Mouse (Mus musculus): ENCODE data around the gene Terf2ip.

Gene Terf2ip

DNA sequence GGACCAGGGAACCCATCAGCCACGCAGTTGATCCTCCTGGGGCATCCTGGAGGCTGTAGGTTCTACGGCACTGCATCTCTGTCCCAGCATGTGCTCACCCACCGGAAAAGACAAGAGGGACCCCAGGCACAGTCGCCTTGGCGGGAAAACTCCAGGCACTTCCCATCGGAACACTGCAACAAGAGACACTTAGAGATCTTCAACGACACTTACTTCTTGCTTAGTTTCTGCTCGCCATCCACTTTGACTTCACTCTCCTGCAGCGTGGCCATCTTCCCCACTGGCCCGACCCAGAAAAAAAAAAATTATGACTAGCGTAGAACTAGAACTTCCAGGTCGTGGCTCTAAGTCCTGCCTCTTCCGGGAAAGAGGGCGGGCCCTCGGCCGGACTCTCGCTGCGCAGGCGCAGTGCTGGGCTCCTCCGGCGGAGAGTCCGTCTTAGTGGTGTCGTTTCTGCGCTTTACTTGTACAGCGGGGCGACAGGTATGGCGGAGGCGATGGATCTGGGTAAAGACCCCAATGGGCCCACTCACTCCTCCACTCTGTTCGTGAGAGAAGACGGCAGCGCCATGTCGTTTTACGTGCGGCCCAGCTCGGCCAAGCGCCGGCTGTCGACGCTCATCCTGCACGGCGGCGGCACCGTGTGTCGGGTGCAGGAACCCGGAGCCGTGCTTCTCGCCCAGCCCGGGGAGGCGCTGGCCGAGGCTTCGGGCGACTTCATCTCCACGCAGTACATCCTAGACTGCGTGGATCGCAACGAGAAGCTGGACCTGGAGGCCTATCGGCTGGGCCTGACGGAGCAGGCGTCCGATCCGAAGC is at the start of gene Terf2ip, which contains the start of gene Kars:
TSS of gene Terf2ip (plus strand) at position 402 of the 819 bp plus-strand sequence.
TSS of gene Kars (minus strand) at position 327 of the 819 bp plus-strand sequence.
- POLR2A ChIA-PET, result interaction anchor here (0.5 to 1.6 kb wide), 17 partner anchors 10 to 1503 kb away, joined by 3 to 13 read pairs (median 3); partner anchors contain the start of genes Gabarapl2 (in 2 of the 4) and Adat1 (in 1 of the 4)

GRCm38 (mm10) chr8:111962589-111962988 is 48.6 kb upstream of the Terf2ip start:
- CTCF ChIA-PET, result interaction anchor here in 1 of 4 experiments (0.6 kb wide), 1 partner anchor 982 kb away, joined by 8 read pairs; no protein-coding TSS in a partner anchor
- POLR2A ChIA-PET, result interaction anchor here (0.5 to 9.4 kb wide), 27 partner anchors 8 to 258 kb away, joined by 3 to 112 read pairs (median 5); partner anchors contain the start of genes Gabarapl2 (in 2 of the 4) and Adat1 (in 1 of the 4)

More for the DNA sequence above, at the start of gene Terf2ip, which contains the start of gene Kars:
- CTCF ChIA-PET, result interaction anchor here in 2 of 4 experiments (0.7 to 1.0 kb wide), 3 partner anchors 34 to 330 kb away, joined by 3 to 5 read pairs (median 3); no protein-coding TSS in a partner anchor

DNA sequence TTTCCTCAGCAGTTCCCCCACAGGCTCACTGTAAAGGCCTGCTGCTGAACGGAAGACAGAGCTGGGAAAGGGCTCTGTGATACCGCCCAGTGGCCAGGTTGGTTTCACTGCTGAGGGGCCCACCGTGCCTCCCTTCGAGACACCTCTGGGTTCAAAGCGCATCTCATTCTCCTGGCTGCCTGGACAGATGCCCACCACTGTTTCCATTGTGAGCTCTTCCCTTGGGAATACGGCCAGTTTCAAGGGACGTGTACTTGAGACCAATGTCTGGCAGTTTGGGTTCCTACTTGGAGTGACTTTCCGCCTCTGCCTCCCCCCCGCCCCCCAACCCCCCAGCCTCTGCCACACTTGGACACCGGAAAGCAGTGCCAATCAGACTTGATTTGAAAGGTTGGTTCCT is 48.1 kb upstream of the Terf2ip start:
- ChIA-PET POLR2A (interaction anchor here (0.6 to 9.4 kb wide), 33 partner anchors 8 to 257 kb away, joined by 3 to 112 read pairs (median 5); partner anchors contain the start of genes Gabarapl2 (in 3 of the 4) and Adat1 (in 1 of the 4)), CTCF (interaction anchor here in 1 of 4 experiments (0.6 kb wide), 1 partner anchor 981 kb away, joined by 8 read pairs; no protein-coding TSS in a partner anchor)

- ChIA-PET CTCF (no interaction called here), POLR2A (interaction anchor here (0.6 to 9.4 kb wide), 38 partner anchors 8 to 699 kb away, joined by 3 to 112 read pairs (median 5); partner anchors contain the start of genes Gabarapl2 (in 3 of the 4), Adat1 (in 1 of the 4), Rfwd3 (in 1 of the 4) and Tmem231 (in 1 of the 4))
Measured at GRCm38 (mm10) chr8:111963546-111963945, 47.7 kb upstream of the Terf2ip start.

DNA sequence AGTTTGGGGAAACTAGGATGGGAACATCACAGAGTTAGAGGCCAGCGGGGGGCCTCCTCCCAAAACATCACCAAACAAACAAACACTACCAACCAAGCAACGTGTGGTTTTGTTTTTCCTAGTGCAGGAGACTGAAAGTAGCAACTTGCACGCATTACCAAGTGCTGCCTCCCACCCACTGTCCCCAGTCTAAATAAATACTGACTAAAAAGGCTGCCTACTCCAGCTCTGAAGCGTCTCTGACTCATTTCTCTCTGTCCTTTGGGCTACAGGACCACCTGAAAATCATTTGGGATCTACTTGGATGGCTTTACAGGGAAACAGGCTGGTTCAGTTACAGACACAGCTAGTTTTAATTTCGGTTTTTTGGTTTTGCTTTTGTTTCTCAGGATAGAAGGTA is 46.8 kb upstream of the Terf2ip start:
- ChIA-PET POLR2A (interaction anchor here (0.5 to 9.4 kb wide), 59 partner anchors 8 to 700 kb away, joined by 3 to 112 read pairs (median 4); partner anchors contain the start of genes Gabarapl2 (in 3 of the 4), Tmem231 (in 3 of the 4), Adat1 (in 1 of the 4) and Chst5 (in 1 of the 4)), CTCF (interaction anchor here (0.6 to 1.1 kb wide), 10 partner anchors 21 to 584 kb away, joined by 3 to 25 read pairs (median 4); no protein-coding TSS in a partner anchor)

- ChIA-PET CTCF (interaction anchor here (0.6 to 1.1 kb wide), 18 partner anchors 21 to 1882 kb away, joined by 3 to 25 read pairs (median 4); partner anchors contain the start of gene Rfwd3 (in 1 of the 4)), POLR2A (interaction anchor here (0.5 to 9.4 kb wide), 66 partner anchors 8 to 665 kb away, joined by 3 to 112 read pairs (median 4); partner anchors contain the start of genes Gabarapl2 (in 3 of the 4), Tmem231 (in 3 of the 4), Adat1 (in 1 of the 4) and Chst5 (in 1 of the 4))
Measured at GRCm38 (mm10) chr8:111964849-111965561, 46.2 kb upstream of the Terf2ip start.

GRCm38 (mm10) chr8:111967246-111967870 is 43.8 kb upstream of the Terf2ip start:
- ChIA-PET POLR2A (interaction anchor here (0.7 to 9.4 kb wide), 23 partner anchors 9 to 115 kb away, joined by 3 to 112 read pairs (median 5); partner anchors contain the start of genes Adat1 (in 2 of the 4), Gabarapl2 (in 2 of the 4) and Tmem231 (in 2 of the 4)), CTCF (no interaction called here)

GRCm38 (mm10) chr8:111968541-111968940 is 42.7 kb upstream of the Terf2ip start:
- POLR2A ChIA-PET, result interaction anchor here (0.7 to 9.4 kb wide), 34 partner anchors 8 to 447 kb away, joined by 3 to 112 read pairs (median 5); partner anchors contain the start of genes Gabarapl2 (in 2 of the 4), Tmem231 (in 2 of the 4), Adat1 (in 1 of the 4) and Kars (in 1 of the 4)
- CTCF ChIA-PET, result interaction anchor here in 3 of 4 experiments (0.6 to 1.4 kb wide), 5 partner anchors 14 to 433 kb away, joined by 3 to 5 read pairs (median 3); partner anchors contain the start of gene Znrf1 (in 1 of the 3)

- CTCF ChIA-PET, result interaction anchor here (0.6 to 1.4 kb wide), 10 partner anchors 9 to 433 kb away, joined by 3 to 12 read pairs (median 3); partner anchors contain the start of gene Znrf1 (in 1 of the 4)
- POLR2A ChIA-PET, result interaction anchor here (0.7 to 9.4 kb wide), 29 partner anchors 8 to 447 kb away, joined by 3 to 112 read pairs (median 5); partner anchors contain the start of genes Gabarapl2 (in 2 of the 4), Tmem231 (in 2 of the 4), Adat1 (in 1 of the 4) and Kars (in 1 of the 4)
Measured at GRCm38 (mm10) chr8:111968991-111969390, 42.2 kb upstream of the Terf2ip start.

DNA sequence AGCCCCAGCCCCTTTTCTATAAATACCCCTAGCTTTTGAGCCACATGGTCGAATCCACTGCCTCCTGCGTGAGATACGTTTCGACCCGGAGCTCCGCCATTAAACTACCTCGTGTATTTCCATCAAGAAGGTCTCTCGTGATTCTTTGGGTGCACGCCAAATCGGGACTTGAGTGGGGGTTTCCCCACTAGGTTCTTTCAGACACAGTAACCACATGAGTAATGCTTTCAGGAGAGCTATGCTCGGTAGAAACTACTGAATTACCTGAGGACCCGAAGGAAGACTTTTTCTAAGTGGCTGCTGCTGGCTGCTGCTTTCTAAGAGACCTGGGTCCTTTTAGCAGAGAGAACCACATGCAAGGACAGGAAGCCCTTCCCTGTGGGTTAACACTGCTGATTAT is 37.1 kb upstream of the Terf2ip start:
- ChIA-PET CTCF (interaction anchor here in 1 of 4 experiments (0.6 kb wide), 1 partner anchor 23 kb away, joined by 3 read pairs; no protein-coding TSS in a partner anchor), POLR2A (interaction anchor here in 2 of 4 experiments (0.8 to 3.4 kb wide), 6 partner anchors 9 to 42 kb away, joined by 3 to 14 read pairs (median 4); partner anchors contain the start of gene Gabarapl2 (in 1 of the 2))

DNA sequence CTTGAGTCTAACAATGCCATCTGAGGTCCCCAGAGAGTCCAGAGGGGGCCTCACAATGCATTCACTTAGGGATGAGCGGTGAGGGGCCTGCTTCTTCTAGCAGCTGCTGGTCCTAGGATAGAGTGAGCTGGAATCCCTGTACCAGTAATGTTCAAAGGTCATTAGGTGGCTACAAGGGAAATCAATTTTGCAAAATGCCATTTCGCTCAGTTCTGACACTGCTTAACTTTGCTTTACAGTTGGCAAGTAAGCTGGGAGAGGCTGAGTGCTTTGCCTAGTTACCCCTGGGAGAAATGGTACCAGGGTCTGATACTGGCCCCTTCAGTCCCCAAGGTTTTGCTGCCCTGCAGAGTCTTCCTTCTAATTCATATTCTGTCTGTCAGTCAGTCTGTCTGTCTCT is 35.5 kb upstream of the Terf2ip start:
- ChIA-PET CTCF (interaction anchor here in 1 of 4 experiments (0.7 to 1.2 kb wide), 2 partner anchors 53 to 56 kb away, joined by 3 to 5 read pairs; no protein-coding TSS in a partner anchor), POLR2A (interaction anchor here (0.6 to 10.6 kb wide), 11 partner anchors 11 to 41 kb away, joined by 3 to 112 read pairs (median 4); partner anchors contain the start of genes Gabarapl2 (in 3 of the 4) and Adat1 (in 1 of the 4))

GRCm38 (mm10) chr8:111976326-111976725 is 34.9 kb upstream of the Terf2ip start:
- POLR2A ChIA-PET, result interaction anchor here in 3 of 4 experiments (0.6 to 10.6 kb wide), 9 partner anchors 11 to 154 kb away, joined by 3 to 112 read pairs (median 5); partner anchors contain the start of genes Gabarapl2 (in 3 of the 3) and Adat1 (in 1 of the 3)
- CTCF ChIA-PET, result interaction anchor here in 1 of 4 experiments (0.7 to 1.2 kb wide), 2 partner anchors 53 to 57 kb away, joined by 3 to 5 read pairs; no protein-coding TSS in a partner anchor

GRCm38 (mm10) chr8:111978147-111978546 is 33.1 kb upstream of the Terf2ip start:
- ChIA-PET CTCF (interaction anchor here in 2 of 4 experiments (0.7 to 1.3 kb wide), 6 partner anchors 9 to 55 kb away, joined by 3 to 4 read pairs (median 3); partner anchors contain the start of gene Tmem231 (in 1 of the 2)), POLR2A (interaction anchor here (0.6 to 10.6 kb wide), 15 partner anchors 10 to 349 kb away, joined by 3 to 112 read pairs (median 4); partner anchors contain the start of genes Adat1 (in 1 of the 4), Gabarapl2 (in 1 of the 4) and Tmem231 (in 1 of the 4))

- ChIA-PET POLR2A (interaction anchor here (0.6 to 10.6 kb wide), 6 partner anchors 8 to 48 kb away, joined by 3 to 112 read pairs (median 4); partner anchors contain the start of genes Adat1 (in 1 of the 4), Gabarapl2 (in 1 of the 4) and Tmem231 (in 1 of the 4)), CTCF (interaction anchor here (0.5 to 1.2 kb wide), 7 partner anchors 10 to 302 kb away, joined by 3 to 16 read pairs (median 3); partner anchors contain the start of gene Adat1 (in 1 of the 4))
Measured at GRCm38 (mm10) chr8:111982116-111982515, 29.1 kb upstream of the Terf2ip start.

DNA sequence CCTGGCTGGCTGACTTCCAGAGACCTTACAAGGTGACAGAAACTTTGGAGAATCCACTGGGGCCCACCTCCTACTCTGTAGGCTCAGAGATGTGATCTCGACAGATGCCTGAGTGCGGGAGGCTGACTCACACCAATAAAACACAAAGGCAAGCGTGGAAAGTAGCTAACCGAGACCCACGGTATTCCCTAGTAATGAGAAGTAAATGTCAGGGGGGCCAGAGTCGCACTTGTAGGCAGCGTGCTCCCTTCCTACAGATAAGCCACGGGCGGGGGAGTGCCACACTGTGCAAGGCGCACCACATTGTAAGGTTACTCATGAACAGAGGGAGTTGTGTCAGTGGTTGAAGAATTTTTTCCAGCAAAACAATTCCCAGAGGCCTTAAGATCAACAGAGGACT is 26.7 kb upstream of the Terf2ip start:
- ChIA-PET CTCF (no interaction called here), POLR2A (interaction anchor here in 1 of 4 experiments (1.3 to 10.6 kb wide), 2 partner anchors 12 to 20 kb away, joined by 3 to 112 read pairs; no protein-coding TSS in a partner anchor)

GRCm38 (mm10) chr8:111989911-111990310 is 21.3 kb upstream of the Terf2ip start:
- CTCF ChIA-PET, result interaction anchor here (0.6 to 1.7 kb wide), 13 partner anchors 10 to 313 kb away, joined by 3 to 7 read pairs (median 3); partner anchors contain the start of gene Tmem231 (in 1 of the 4)

More at GRCm38 (mm10) chr8:111989911-111990310, 21.3 kb upstream of the Terf2ip start:
- POLR2A ChIA-PET, result interaction anchor here in 3 of 4 experiments (0.6 to 6.1 kb wide), 14 partner anchors 8 to 78 kb away, joined by 3 to 28 read pairs (median 6); partner anchors contain the start of gene Gabarapl2 (in 2 of the 3)

All from embryonic stem cell, embryonic (primary cell).